Mouse (Mus musculus): ENCODE results near the gene Serinc5. TPM values are rescaled to one million over a fixed set of nuclear protein-coding genes. Genes with fewer than 3 reads are reported as not detected.

Serinc5 gene
- polyA plus RNA-seq, 1 experiment from 2014 or later = 16.6 TPM

DNA sequence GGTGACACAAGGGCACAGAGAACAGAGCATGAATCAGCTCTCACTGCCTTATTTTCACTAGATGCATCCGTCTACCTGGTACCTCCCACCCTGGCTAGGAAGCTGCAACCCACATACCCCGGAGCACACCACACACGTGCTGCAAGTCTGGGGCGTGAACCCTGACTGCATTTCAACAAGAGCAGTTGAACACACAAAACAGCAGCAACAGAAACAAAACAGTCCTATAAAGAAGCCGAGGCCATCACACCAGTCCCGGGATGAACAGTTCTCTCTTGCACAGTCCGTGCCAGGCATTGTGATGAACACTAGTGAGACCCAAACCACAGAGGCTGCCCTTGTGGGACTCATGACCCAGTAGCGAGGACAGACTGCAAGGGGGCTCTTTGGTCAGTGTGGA, 142.8 kb downstream of the Serinc5 start:
- no peaks in the 10 kb centered on the region for H3K9me3 ChIP-seq (replicated peaks)

GRCm38 (mm10) chr13:92755036-92755435, 144.1 kb downstream of the Serinc5 start:
- Histone ChIP-seq H3K9ac (replicated peaks) (no peak overlapping the region), H3K27ac (replicated peaks) (no peak overlapping the region), H3K4me3 (replicated peaks) (no peak overlapping the region), H3K27me3 (replicated peaks) (no peaks in the 10 kb centered on the region), H3K4me1 (peaks cover 11% of the 10 kb centered on the region; the same call in 1 of the 2 replicates), H3K9me3 (replicated peaks) (no peaks in the 10 kb centered on the region), H3K36me3 (no peaks in the 10 kb centered on the region), H3K4me2 (no peak overlapping the region)
- no peak for ATAC-seq (ENCODE audit: low FRiP score)
- 46% methylated on average over 7 of the region's 7 CpGs for WGBS

More for the DNA sequence above, 142.8 kb downstream of the Serinc5 start:
- WGBS = 89% methylated on average over 8 of the region's 8 CpGs
- H3K36me3 ChIP-seq = no peaks in the 10 kb centered on the region
- no peak overlapping the region for H3K9ac ChIP-seq (replicated peaks)
- H3K4me3 ChIP-seq (replicated peaks) = no peak overlapping the region
- H3K4me2 ChIP-seq = no peak overlapping the region
- H3K27me3 ChIP-seq (replicated peaks) = 0 out of 2 replicates have a peak, but pooled peaks cover 4% of the 10 kb centered on the region
- H3K4me1 ChIP-seq = peaks cover 11% of the 10 kb centered on the region; the same call in 1 of the 2 replicates
- no peak for ATAC-seq (ENCODE audit: low FRiP score)
- H3K27ac ChIP-seq (replicated peaks) = no peak overlapping the region

DNA sequence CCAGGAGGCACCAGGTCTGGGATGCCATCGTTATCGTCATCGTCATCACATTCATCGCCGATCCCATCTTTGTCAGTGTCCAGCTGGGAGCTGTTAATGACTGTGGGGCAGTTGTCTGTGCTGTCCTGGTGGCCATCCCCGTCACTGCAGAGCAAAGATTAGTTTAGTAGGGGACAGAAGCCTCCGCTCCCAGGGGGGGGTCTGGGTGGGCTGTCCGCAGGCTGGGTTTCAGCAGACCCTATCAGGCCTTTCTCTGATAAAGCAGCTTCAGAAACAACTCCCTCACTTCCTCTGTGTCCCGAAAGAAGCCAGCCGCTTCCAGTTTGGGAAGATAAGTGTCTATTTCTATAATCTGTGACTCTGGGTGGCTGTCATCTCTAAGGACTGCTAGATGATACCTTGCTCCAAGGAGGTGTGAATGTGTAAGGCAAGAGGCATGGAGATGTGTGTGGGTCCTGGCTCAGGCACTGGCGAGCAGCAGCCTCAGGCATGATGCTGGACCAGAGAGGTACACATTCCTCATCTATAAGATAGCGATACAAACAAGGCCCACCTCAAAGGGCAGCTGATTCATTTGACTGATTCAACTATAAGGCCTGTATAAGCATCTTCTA, 147.2 kb downstream of the Serinc5 start:
- ATAC-seq (ENCODE audit: low FRiP score) = no peak
- Histone ChIP-seq H3K4me3 (replicated peaks) (no peak overlapping the region), H3K27ac (replicated peaks) (no peak overlapping the region), H3K4me2 (no peak overlapping the region), H3K9ac (replicated peaks) (no peak overlapping the region), H3K4me1 (no peaks in the 10 kb centered on the region), H3K9me3 (replicated peaks) (no peaks in the 10 kb centered on the region), H3K27me3 (replicated peaks) (no peaks in the 10 kb centered on the region), H3K36me3 (no peaks in the 10 kb centered on the region)
- 89% methylated on average over 12 of the region's 12 CpGs for WGBS

DNA sequence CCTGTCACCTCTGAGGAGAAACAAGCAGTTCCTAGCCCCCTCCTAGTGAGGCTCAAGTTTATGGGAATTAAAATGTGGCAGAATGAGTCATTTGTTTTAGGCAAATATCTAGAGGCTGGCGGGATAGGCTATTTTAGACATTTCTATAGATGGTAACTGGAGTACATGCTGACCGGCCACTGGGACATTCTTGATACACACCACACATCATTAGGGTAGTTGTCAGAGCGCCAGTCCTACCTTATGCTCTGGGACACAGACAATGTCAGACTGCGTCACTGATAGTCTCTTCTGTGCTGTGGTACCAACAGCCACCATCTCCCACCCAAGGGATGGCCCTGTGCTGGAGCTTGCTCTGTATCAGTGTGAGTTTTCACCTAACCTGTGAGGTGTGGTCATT, 148.2 kb downstream of the Serinc5 start:
- WGBS = 91% methylated on average over 4 of the region's 4 CpGs
- Histone ChIP-seq H3K36me3 (no peaks in the 10 kb centered on the region), H3K27ac (replicated peaks) (no peak overlapping the region), H3K9me3 (replicated peaks) (no peaks in the 10 kb centered on the region), H3K4me2 (no peak overlapping the region), H3K27me3 (replicated peaks) (no peaks in the 10 kb centered on the region), H3K4me3 (replicated peaks) (no peak overlapping the region), H3K4me1 (no peaks in the 10 kb centered on the region), H3K9ac (replicated peaks) (no peak overlapping the region)
- ATAC-seq (ENCODE audit: low FRiP score) = no peak

DNA sequence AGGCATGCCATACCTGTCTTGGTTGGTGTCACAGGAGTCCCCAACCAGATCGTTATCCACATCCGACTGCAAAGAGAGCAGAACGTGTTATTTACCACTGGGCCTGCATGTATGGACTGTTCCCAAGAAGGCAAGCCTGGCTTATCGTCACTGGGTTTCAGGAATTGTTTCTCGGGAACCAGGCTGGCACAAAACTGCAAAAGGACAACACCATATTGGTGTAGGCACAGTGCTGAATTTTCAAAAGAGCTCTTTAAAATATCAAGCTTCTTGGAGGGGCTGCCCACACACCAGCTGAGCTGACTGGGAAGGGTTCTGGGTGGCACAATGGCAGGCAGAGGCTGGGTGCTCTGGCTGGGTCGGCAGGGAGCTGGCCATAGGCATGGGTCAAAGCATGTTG, 149.6 kb downstream of the Serinc5 start:
- no peak overlapping the region for H3K4me3 ChIP-seq (replicated peaks)
- no peak overlapping the region for H3K27ac ChIP-seq (replicated peaks)
- ATAC-seq (ENCODE audit: low FRiP score) = no peak
- no peak overlapping the region for H3K9ac ChIP-seq (replicated peaks)
- 90% methylated on average over 6 of the region's 6 CpGs for WGBS
- no peaks in the 10 kb centered on the region for H3K9me3 ChIP-seq (replicated peaks)
- no peaks in the 10 kb centered on the region for H3K36me3 ChIP-seq
- H3K27me3 ChIP-seq (replicated peaks) = no peaks in the 10 kb centered on the region
- no peak overlapping the region for H3K4me2 ChIP-seq
- H3K4me1 ChIP-seq = peaks cover 3% of the 10 kb centered on the region; the same call in 1 of the 2 replicates

Other genes starting within 250 kb of the Serinc5 start
- gene Ankrd34b, start 185.2 kb upstream of the Serinc5 start, polyA plus RNA-seq (2015; fragmentation: Nextera tagmentation; extraction: Ambion mirVana) = 5.4 and 5.5 TPM in 2 replicates
- 0.17 and 0.20 TPM in 2 replicates for gene Fam151b, start 127.1 kb upstream of the Serinc5 start, polyA plus RNA-seq (2015; fragmentation: Nextera tagmentation; extraction: Ambion mirVana)
- gene Zfyve16, start 80.2 kb upstream of the Serinc5 start, polyA plus RNA-seq (2015; fragmentation: Nextera tagmentation; extraction: Ambion mirVana) = 8.7 and 8.9 TPM in 2 replicates
- gene Spz1, start 34.9 kb upstream of the Serinc5 start, polyA plus RNA-seq (2015; fragmentation: Nextera tagmentation; extraction: Ambion mirVana) = not detected in 2 replicates
- gene Thbs4, start 183.7 kb downstream of the Serinc5 start, polyA plus RNA-seq (2015; fragmentation: Nextera tagmentation; extraction: Ambion mirVana) = 2.6 and 3.4 TPM in 2 replicates
- 4.0 and 4.2 TPM in 2 replicates for gene Mtx3, start 233.7 kb downstream of the Serinc5 start, polyA plus RNA-seq (2015; fragmentation: Nextera tagmentation; extraction: Ambion mirVana)